Mouse (Mus musculus) bone marrow, adult 2 months (tissue): ENCODE measurements around the gene Tsc1. TPM values are rescaled to one million over a fixed set of nuclear protein-coding genes. Genes with fewer than 3 reads are reported as not detected.

Source experiments
- H3K27ac ChIP-seq: fragments of 200-500 bp; 2 replicates; pipeline ENCODE4 v1.5.1; 2012; ENCODE audit warnings: low read depth, mild to moderate bottlenecking, control low read depth, inconsistent platforms, low read length; ENCODE audit not compliant: control insufficient read depth, poor library complexity, insufficient read depth
- H3K4me1 ChIP-seq: fragments of 200-500 bp; 2 replicates; pipeline ENCODE4 v1.6.1; 2011; ENCODE audit warnings: low read length; ENCODE audit not compliant: control insufficient read depth, insufficient read depth
- H3K4me3 ChIP-seq: fragments of 200-500 bp; replicated peaks from 2 replicates; pipeline ENCODE3; 2011; ENCODE audit warnings: mild to moderate bottlenecking, low read depth, low read length, control low read depth; ENCODE audit not compliant: control insufficient read depth
- CTCF ChIP-seq: fragments of 200-500 bp; IDR thresholded peaks from 2 replicates; pipeline ENCODE4 v1.5.1; 2011; ENCODE audit warnings: low read length, control low read depth; ENCODE audit not compliant: control insufficient read depth, insufficient read depth
- POLR2A ChIP-seq: fragments of 200-500 bp; IDR thresholded peaks from 2 replicates; pipeline ENCODE4 v1.6.1; 2011; ENCODE audit warnings: low read depth, mild to moderate bottlenecking, control low read depth, low read length, borderline replicate concordance; ENCODE audit not compliant: control insufficient read depth
- WGBS: fragments of 180-500 bp; shearing (Covaris S2); methylation state at CpG from one replicate; pipeline ENCODE4 v1.1.7; 2018; 5-methylcytosine and 5-hydroxymethylcytosine counted together
- polyA plus RNA-seq: library from polyadenylated mRNA; stranded (reverse); fragments of >200 nt; gene quantifications from 2 replicates; pipeline ENCODE4 v1.2.4, GENCODE M21; 2011; ENCODE audit warnings: low replicate concordance; ENCODE audit not compliant: missing spikeins, insufficient read depth, insufficient read length

The Tsc1 gene
- polyA plus RNA-seq, 1 experiment: 12.5 TPM

DNA sequence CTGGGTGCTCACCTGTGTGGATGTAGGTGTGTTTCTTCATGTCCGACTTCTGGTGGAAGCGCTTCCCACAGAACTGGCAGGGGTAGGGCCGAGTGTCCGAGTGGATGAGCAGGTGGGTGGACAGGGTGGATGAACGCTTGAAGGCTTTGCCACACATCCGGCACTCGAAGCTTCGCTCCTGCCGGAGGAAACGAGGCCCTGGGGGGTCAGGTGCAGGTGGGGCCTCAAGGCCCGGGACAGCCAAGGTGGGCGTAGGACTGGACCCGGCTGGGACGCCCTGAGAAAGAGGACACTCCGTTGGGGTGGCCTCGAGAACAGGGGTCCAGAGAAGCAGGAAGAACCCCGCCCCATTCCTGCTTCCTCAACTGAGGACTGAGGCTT, 29.6 kb upstream of the Tsc1 start:
- Histone ChIP-seq H3K4me3 (no peak overlapping the region), H3K4me1 (peaks cover 2% of the 10 kb centered on the region), H3K27ac (no peak overlapping the region)
- WGBS: 90% methylated on average over 17 of the region's 17 CpGs
- TF ChIP-seq CTCF (no peak), POLR2A (no peak)

DNA sequence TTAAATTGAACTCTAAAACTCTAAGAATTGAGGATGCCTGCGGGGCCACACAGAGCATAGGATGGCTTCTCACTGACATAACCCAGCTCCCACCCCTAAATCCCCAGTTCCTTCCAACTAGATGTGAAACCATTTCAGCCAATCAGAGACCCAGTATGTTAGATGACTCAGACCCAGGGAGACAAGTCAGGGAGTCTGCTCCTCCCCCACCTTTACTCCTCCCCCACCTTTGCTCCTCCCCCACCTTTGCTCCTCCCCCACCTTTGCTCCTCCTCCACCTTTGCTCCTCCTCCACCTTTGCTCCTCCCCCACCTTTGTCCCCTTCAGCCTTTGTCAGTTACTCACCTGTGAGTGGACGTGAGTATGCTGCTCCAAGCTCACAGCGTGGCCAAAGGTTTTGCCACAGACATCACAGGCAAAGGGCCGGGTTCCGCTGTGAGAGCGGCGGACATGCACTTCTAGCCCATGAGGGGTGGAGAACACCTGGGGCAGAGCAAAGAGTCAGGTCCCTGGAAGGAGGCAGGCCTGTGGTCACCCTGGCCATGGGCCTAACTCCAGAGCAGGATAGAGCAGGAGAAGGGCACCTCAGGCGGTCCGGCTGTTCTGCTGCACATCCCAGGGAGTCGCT, 28.5 kb upstream of the Tsc1 start:
- no peak overlapping the region for H3K27ac ChIP-seq
- WGBS: 94% methylated on average over 10 of the region's 10 CpGs
- TF ChIP-seq CTCF (no peak), POLR2A (no peak)
- peaks cover 1% of the 10 kb centered on the region; the same call in 1 of the 2 replicates for H3K4me1 ChIP-seq
- no peak overlapping the region for H3K4me3 ChIP-seq

DNA sequence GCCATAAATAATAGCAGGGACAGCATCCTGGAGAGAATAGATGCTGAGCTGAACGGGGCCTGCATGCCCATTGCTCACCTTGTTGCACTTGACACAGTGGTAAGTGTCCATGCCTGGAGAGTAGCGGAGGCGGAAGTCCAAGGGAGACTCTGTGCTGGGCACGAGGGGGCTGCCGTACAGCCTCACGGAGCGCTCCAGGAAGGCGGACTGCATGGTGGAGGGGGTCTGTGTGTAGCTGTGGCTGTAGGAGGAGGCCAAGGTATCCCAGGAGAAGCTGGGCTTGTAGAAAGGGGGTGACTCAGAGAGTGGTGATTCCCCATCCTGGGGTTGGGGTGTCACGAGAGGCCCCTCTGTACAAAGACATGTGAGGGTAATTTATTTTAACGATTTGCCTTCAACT, 27.4 kb upstream of the Tsc1 start:
- Histone ChIP-seq H3K27ac (no peak overlapping the region), H3K4me3 (no peak overlapping the region), H3K4me1 (peaks cover 2% of the 10 kb centered on the region; the same call in 1 of the 2 replicates)
- WGBS: 95% methylated on average over 10 of the region's 10 CpGs
- TF ChIP-seq POLR2A (no peak), CTCF (no peak)

DNA sequence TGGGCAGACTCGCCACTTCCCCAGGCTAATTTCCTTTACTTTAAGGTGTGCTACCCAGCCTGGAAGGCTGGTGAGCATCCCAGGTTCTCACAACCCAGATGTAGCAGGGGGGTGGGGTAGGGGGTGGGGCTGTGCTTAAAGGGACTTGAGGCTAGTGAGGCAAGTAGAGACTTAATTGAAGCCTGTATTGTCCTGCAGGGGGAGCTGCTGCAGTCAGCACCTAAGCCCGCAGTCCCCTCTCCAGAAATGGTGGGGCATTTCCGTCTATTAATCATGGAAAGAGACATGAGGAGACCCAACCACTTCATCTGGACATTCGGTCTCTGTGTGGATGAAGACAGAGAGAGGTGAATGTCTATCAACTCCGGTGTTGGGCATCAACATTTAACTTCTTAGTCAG, 24.7 kb upstream of the Tsc1 start:
- Histone ChIP-seq H3K4me1 (peaks cover 4% of the 10 kb centered on the region; the same call in 1 of the 2 replicates), H3K27ac (peak overlapping the region; percentile 88), H3K4me3 (no peak overlapping the region)
- WGBS: 54% methylated on average over 5 of the region's 5 CpGs
- peak; percentile 59 for TF ChIP-seq CTCF
- no peak for TF ChIP-seq POLR2A

DNA sequence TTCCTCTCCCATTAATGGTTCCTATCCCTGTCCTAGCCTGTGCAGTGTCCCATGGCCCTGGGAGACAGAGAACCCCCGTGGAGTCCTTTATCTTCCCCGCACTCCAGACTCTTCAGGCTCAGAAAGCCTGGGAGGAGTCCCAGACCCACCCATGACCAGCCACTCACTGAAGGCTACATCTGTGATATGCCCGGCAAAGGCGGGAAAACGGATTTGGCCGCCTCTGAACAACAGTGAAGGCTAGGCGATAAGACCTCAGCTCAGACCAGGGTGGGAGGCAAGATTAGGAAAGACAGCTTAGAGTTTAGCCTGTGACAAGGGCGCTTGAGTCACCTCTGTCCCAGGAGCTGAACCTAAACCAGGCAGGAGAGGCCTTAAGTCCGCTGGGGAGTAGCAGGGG, 24.2 kb upstream of the Tsc1 start:
- Histone ChIP-seq H3K4me1 (peaks cover 4% of the 10 kb centered on the region; the same call in 1 of the 2 replicates), H3K4me3 (peak overlapping the region; percentile 40), H3K27ac (peak overlapping the region; percentile 88)

DNA sequence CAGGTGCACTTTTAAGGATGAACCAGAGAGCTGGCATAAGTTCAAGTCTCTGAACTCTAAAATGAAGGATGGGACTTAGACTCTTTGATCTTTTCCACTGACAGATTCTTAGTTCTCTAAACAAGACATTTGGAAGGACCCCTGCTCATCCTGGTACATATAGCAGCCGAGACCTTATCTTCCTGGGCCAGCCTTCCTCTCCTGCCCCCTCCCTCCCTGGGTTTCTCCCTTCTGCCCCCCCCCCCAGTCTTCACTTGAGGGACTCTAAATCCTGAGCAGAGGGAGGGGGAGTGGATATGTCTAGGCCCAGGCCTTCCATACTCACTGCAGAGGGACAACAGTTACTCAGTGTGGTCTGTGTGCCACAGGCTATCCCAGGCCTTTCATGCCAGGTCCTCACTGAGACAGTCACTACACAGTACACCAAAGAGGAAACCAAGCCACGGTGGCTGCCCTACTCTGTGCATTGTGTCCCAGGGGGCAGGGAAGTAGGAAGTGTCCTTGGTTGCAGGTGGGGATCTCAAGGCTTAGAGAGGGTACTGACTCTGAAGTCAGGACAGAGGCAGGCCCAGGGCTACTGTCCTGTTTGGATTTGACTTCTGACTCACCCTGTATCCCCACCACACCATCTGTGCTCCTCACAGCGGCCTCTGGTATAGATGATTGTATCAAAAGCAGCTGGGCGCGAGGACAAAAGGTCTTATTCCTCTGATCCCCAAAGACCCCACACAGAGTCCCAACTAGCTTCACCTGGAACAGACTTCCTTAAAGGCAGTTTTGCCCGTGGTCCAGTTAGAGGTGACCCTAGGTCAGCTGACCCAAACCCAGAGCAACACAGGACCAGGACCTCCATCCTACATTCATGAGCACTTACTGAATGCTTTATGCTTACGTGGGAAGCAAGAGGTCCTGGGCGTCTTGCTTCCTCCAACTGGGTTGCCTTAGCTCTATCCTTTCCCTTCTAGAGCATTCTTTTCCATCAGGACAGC, 23.2 kb upstream of the Tsc1 start:
- H3K4me1 ChIP-seq: peaks cover 4% of the 10 kb centered on the region; the same call in 1 of the 2 replicates
- H3K4me3 ChIP-seq: peak overlapping the region; percentile 19
- peak overlapping the region; percentile 88 for H3K27ac ChIP-seq
- no peak for TF ChIP-seq POLR2A
- TF ChIP-seq CTCF: no peak
- 53% methylated on average over 8 of the region's 8 CpGs for WGBS

More for the DNA sequence above, 24.2 kb upstream of the Tsc1 start:
- 68% methylated on average over 9 of the region's 9 CpGs for WGBS
- TF ChIP-seq POLR2A (no peak), CTCF (no peak)

DNA sequence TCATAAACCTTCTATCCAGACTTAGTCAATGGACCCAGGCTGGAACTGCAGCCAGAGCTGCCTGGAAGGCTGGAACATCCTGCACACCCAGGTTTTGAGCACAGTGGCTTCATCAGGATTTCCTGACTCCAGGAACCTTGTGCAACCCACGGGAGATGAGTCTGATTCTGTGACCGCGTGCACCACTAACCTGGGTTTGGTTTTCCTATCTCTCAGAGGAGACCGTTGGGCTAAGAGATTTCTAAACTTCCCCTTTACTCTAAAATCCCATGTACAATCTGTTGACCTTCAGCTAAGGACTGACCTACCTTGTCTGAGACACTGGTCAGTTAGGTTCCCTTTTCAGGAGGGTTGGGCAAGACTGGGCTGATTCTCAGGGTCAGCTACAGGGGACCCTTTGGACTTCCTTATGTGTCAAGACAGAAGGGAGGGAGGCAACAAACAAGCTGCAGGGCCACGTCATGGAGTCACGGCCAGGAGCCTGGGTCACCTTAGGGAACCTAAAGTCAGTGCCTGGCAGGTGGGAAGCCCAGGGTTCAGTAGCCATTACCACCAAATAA, 22.2 kb upstream of the Tsc1 start:
- H3K4me3 ChIP-seq: peak overlapping the region; percentile 57
- no peak for TF ChIP-seq CTCF
- TF ChIP-seq POLR2A: no peak
- WGBS: 14% methylated on average over 6 of the region's 6 CpGs
- peak overlapping the region; percentile 43 for H3K27ac ChIP-seq
- peaks cover 4% of the 10 kb centered on the region; the same call in 1 of the 2 replicates for H3K4me1 ChIP-seq

DNA sequence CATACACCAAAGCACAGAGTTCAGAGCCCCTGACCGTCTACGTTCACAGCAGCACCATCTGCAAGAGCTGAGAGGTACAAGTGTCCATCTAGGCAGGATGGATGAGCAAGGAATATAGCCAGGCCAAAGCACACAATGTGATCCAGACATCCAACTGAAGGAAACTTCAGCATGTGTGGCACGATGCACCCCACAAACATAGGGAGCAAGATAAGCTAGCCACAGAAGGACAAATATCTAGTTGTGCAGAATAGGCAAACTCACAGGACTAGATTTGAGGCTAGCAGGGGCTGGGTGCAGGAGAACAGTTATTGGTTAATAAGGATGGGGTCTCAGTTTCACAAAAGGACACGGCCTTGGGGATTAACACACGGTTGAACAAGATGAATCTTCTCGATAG, 21.7 kb upstream of the Tsc1 start:
- TF ChIP-seq POLR2A (no peak), CTCF (no peak)
- 53% methylated on average over 6 of the region's 6 CpGs for WGBS
- Histone ChIP-seq H3K4me3 (peak overlapping the region; percentile 57), H3K27ac (peak overlapping the region; percentile 43; the same call in 1 of the 2 replicates), H3K4me1 (peaks cover 4% of the 10 kb centered on the region; the same call in 1 of the 2 replicates)
